Mouse (Mus musculus) thymus, postnatal 4 days (tissue): ENCODE measurements around the gene Icam4.
A peak's percentile ranks its signal among the peaks of the same experiment; 100 is the strongest.
"Not testable (repeated sequence)": the region's sequence is repeated elsewhere in the genome, so short reads cannot be mapped to it uniquely, and the experiment has no call there.

ENCODE experiments used
- DNase-seq: peaks from one replicate; pipeline ENCODE4 v3.0.0; 2021

The Icam4 gene

DNA sequence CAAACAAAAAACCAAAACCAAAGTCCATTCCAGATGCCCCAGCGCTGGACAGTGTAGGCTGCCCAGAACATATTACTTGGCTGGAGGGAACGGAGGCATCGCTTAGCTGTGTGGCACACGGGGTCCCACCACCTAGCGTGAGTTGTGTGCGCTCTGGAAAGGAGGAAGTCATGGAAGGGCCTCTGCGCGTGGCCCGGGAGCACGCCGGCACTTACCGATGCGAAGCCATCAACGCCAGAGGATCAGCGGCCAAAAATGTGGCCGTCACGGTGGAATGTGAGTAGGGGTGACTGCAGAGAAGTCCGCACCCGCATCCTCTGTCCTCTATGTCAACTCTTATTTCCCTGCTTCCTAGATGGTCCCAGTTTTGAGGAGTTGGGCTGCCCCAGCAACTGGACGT lies 7.0 kb downstream of the Icam4 start:
- no peak for DNase-seq

DNA sequence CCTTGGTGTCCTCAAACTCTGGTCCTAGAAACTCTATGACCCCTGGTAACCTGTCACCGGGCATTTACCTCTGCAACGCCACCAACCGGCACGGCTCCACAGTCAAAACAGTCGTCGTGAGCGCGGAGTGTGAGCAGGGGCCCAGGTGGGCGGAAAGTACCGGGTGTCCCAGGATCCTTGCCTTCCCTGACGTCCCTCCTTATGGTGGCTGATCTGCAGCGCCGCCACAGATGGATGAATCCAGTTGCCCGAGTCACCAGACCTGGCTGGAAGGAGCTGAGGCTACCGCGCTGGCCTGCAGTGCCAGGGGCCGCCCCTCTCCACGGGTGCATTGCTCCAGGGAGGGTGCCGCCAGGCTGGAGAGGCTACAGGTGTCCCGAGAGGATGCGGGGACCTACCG lies 7.5 kb downstream of the Icam4 start:
- no peak for DNase-seq

DNA sequence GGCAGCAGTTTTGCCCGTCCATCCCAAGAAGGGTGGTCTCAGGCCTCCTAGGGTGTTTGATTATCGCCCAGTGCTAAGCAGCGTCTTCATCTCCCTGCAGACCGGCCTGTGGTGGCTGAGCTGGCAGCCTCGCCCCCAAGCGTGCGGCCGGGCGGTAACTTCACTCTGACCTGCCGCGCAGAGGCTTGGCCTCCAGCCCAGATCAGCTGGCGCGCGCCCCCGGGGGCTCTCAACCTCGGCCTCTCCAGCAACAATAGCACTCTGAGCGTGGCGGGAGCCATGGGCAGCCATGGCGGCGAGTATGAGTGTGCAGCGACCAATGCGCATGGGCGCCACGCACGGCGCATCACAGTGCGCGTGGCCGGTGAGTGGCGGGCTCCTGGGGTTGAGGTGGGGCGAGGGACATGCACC lies 8.3 kb downstream of the Icam4 start:
- DNase-seq, result no peak

DNA sequence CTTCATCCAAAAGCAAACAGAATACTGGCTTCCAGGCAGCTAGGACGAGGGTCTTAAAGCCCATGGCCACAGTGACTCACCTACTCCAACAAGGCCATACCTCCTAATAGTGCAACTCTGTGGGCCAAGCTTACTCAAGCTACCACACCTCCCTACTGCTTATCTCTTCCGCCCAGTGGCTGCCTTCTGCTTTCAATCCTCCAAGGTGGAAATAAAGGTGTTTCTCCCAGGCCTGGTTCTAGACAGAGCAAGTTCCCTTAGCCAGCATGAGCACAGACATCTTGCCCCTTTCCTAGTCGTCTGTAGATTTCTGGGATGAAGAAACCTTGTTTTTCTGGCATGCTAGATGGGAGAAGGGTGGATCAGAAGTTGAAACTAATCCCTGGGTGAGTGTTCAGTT lies 10.6 kb downstream of the Icam4 start:
- DNase-seq, result no peak

DNA sequence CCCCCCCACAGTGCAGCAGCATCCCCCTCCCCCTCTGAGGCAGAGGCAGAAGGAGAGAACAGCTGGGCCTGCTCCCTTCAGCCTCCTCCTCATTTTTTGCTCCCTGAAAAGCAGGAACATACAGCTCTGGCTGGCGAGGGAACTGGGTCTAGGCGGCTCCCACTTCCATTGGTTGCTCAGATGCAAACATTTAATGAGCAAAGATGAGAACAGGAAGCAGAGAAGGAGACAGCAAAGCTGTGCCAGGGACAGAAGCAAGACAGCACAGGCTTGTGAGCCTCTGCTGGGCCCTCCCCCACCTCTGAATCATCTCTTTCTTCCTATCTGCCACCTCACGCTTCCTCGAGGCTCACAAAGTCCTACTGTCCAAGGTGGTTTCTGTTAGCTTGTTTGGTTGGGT lies 12.1 kb downstream of the Icam4 start:
- DNase-seq, result no peak

DNA sequence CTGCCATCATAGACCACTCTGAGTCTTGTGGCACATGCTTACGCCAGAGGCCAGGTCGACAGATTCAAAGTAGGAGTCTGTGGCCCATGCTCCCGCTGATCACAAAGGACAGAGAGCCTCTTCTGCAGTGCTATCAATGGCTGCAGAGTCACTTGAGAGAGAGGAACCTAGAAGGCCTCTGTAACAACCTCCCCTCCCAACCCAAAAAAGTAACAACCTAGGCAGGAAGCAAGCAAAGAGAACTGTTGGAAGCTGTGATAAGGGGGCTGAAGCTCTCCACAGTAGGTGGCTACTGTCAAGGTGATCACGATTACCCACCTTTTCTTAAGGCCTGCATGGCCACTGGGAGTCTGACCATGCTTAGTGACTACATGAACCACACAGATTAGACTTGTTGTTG lies 14.4 kb downstream of the Icam4 start:
- no peak for DNase-seq

DNA sequence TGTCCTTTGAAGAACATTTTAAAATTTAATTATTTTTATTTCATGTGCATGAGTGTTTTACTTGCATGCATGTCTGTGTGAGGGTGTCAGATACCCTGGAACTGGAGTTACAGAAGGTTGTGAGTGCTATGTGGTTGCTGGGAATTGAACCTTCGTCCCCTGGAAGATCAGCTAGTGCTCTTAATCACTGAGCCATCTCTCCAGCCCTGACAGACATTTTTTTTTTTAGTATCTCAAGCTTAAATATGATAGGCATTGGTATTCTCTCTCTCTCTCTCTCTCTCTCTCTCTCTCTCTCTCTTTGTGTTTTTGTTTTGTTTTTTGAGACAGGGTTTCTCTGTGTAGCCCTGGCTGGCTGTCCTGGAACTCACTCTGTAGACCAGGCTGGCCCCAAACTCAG lies 15.6 kb downstream of the Icam4 start:
- not testable (repeated sequence) for DNase-seq

DNA sequence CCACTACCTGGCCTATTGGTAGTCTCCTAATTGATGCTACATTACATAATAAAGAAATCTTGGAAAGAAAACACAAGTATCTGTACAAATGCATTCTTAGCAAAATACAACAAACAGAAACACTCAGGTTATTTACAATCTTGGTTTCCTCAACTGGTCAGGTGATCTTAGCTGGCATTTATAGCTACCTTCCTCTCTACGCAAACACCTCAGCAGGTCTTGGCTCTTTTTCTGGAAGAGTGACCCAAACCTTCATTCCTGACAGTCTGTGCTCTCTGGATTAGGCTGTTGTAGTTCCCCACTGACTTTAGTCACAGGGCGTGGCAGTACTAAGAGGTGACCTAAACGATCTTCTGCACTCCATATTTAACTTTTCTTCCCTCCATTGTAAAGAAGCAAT lies 16.1 kb downstream of the Icam4 start:
- no peak for DNase-seq

DNA sequence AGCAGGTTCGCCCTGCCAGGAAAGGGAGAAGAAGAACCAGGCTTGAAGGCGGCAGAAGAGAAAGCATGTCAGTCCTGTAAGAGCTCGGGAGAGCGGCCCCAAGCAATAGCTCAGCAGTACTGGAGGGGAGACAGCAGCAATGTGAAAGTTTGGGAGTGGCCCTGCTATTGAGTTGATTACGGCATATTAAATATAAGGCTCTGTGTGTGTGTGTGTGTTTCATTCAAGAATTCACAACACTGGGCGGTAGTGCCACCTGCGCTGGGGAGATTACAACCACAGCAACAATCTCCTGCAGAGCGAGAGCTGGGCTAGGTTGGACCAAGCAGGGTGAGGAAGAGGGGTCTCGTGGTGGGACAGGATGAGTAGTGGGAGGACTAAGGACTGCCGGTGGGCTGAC lies 22.4 kb downstream of the Icam4 start:
- no peak for DNase-seq

DNA sequence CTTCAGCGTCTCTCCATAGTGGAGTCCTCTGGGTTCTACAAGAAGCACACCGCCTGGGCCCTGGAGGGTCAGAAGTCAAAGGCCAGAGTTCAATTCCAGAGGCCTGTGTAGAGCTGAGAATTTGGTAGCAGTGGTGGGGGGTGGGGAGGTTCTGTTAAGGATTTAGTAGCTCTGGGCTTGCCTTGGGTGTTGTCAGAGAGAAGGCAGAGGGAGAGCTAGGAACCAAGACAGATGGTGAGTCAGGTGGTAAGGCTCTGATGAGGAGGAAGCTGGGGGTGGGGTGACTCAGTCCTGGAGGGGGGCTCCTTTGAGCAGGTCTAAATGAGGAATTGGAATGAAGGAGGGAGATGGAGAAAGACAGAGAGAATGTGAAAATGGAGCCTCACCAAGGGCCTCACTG lies 33.8 kb downstream of the Icam4 start:
- DNase-seq, result no peak

DNA sequence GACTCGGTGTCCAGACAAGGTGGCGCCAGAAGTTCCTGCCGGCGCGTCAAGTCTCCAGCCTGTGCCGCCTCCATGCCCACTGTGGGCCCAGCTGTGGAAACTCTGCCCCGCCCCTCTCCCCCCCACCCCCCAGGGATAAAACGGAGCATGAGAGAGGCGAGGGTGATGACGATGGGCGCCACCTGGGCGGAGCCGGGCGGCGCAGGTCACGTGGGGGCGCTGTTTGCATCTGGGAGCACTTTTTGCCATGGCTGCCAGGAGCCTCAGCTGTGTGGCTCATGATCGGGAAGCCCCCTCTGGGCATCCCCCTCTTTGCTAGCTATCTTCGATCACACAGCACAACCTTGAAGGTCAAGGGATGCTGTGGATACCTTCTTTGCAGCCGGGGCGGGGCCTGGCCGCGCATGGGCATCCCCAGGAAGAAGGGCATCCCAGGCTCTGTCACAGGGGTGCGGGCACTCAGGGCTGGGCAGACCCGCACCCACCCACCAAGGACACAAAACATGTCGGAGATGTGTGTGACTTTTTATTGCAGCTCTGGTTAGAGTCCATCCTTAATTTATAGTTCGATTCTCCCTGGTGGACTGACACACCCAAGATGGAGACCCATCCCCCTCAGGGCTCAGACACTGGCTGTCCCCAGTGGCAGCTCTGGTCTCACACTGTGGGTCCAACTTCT lies 38.0 kb downstream of the Icam4 start, which contains the start of gene Zglp1:
Gene Zglp1 (minus strand): TSS at position 88 of the 679 bp plus-strand sequence.
- DNase-seq, result no peak

DNA sequence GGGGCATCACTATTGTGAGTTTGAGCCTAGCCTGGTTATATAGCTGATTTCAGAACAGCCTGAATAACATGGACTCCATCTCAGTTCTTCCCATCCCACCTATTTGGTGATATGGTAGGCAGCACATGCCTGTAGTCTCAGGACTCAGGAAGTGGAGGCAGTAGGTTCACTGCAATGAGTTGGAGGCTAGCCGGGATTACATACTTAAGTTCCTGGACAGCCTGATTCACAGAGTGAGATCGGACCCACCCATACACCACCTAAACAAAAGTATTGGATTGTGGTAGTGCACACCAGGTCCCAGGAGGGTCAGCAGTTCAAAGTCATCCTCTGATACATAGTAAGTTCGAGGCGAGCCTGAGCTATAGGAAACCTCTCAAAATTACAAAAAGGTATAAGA lies 43.5 kb downstream of the Icam4 start:
- no peak for DNase-seq

DNA sequence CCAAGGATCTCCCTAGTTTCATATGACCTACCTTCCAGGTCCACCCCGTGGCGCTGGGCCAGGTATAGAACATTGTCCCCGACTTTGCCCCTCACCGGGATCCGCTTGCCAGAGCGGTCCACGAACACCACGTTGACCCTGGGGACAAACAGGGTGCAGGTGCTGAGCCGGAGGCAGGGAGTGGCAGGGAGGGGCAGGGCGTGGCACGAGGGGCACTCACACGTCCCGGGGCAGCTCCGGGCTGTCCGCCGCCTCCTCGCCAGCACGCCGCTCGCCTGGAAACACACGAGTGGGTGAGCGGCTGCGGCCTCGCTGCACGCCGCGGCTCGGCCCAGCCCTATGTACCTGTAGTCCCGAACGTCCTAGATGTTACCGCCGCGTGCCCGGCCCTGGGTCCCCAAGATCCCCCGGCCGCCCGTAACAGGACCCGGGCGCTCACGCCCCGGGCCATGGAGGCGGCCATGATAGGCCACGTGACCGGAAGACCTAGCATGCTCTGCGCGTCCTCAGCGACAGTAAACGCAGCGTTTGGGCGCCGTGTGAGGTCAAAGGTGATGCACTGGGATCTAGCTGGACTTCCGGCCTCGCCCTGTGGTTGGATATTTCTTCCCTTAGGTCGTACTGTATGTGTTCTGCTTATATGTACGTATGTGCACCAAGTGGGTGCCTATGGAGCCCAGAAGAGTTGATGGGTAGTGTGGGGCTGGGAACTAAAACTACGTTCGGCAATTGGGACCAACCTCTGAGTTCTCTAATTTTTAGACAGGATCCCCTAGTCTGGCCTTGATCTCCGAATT lies 44.1 kb downstream of the Icam4 start, which contains the start of the genes Gm49373 and Fdx1l:
Gene Gm49373 (minus strand): TSS at position 53 of the 797 bp plus-strand sequence.
Gene Fdx1l (minus strand): TSS at position 571 of the 797 bp plus-strand sequence.
- DNase-seq, result peak; percentile 86

DNA sequence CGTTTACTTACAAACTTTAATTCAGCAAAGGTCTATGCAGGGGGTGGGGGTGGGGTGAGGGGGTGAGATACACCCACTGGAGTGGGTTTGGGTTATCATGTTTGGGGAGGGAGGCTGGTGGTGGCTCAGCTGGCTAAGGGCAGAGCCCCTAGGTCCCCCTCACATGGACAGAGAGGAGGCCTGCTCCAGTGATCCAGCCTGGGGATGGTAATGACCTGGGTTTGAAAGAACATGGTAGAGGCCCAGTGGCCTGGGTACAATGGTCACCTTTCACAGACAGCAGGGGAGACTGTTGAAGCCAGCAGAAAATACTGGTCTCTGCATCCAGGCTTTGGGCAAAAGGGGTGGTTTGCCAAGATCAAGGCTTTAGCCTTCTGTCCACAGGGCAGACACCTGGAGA lies 45.0 kb downstream of the Icam4 start:
- no peak for DNase-seq

DNA sequence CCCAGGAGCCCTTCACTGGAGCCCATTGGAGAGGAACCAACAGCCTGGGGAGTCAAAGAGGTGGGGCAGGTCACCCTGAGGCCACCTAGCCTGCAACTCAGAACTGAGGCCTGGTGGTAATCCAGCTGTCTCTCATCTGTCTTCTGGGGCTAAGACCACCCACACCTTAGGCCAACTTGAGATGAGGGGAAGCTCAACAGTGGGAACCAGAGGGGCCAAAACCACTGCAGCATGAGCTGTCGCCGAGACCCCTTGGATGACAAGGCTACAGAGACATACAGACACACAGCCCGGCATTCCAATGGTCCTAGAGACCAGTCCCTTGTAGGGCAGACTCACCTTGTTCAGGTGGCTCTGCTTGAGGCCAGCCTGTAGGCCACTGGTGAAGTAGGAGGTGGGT lies 46.5 kb downstream of the Icam4 start:
- DNase-seq, result no peak
